Mouse (Mus musculus) heart, postnatal 0 days (tissue): ENCODE measurements at regions not wholly inside any gene's neighbourhood (a gene's known extent, or its start where the extent isn't known, plus 50 kb on each side); places are given as distances from the start of the nearest gene placed in this dataset.

Source experiments
- CTCF ChIP-seq: IDR thresholded peaks from 2 replicates; pipeline ENCODE4 v1.5.1; 2016; ENCODE audit warnings: antibody characterized with exemption, control low read depth, low read depth
- EP300 ChIP-seq: IDR thresholded peaks from 2 replicates; pipeline ENCODE4 v1.6.1; 2016; ENCODE audit warnings: antibody characterized with exemption, low read depth

DNA sequence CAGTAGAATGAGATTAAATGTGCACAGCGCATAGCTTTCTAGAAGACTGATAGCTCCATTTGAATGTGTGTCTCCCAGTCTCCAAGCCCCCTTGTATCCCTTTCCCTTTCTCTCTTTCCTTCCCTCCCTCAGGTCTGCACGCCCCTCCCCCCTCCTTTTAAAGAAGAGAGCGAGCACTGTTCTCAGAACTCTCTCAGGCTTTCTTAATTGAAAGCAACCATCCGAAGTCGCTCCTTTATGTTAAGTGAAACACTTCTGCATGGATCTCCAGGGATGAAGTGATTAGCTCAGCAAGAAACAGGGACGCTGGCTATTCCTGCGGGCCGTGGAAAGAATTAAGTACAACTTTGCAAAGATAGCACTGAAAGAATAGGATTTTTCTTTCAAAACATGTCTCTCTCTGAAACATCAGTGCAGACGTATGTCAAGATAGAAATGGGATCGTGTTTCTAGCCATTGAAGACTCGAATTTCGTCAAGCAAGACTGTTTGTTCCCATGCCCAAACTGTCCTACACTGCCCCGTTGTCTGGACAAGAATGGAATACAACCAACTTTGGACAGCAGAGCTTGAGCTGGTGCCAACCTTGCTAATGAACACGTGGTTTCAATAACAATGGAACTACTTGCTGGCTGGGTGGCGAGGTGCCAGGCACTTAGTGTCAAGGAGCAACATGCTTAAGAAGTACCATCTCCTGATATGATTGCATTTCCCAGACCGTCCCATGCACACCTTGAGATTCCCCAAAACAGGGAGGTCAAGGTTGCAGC, 289.2 kb upstream of the Rnaseh2b start:
- TF ChIP-seq CTCF, result no peak
- TF ChIP-seq EP300, result no peak
